Mouse (Mus musculus): Measurements from ENCODE around the gene Ube2q2. TPM values are rescaled to one million over a fixed set of nuclear protein-coding genes. Genes with fewer than 3 reads are reported as not detected.

Gene Ube2q2
- total and polyA plus RNA-seq, 2 experiments from 2014 or later: 24.7 to 35.5 TPM

GRCm38 (mm10) chr9:55255604-55256003 lies 107.0 kb downstream of the Ube2q2 start:
- Histone ChIP-seq H3K27me3 (ENCODE audit: insufficient read depth, low read length) (no peaks in the 10 kb centered on the region), H3K4me3 (ENCODE audit: low read length) (no peak overlapping the region), H3K36me3 (ENCODE audit: insufficient read depth, low read length) (no peaks in the 10 kb centered on the region), H3K9ac (replicated peaks; ENCODE audit: low read length) (no peak overlapping the region), H3K9me3 (ENCODE audit: low read length) (no peaks in the 10 kb centered on the region), H3K4me1 (ENCODE audit: insufficient read depth, low read length) (no peaks in the 10 kb centered on the region), H3K4me2 (ENCODE audit: low read depth, low read length) (no peak overlapping the region), H3K27ac (no peak overlapping the region)
- TF ChIP-seq CTCF (IDR thresholded peaks at IDR 0.05; ENCODE audit: low read depth): no peak
- DNase-seq (ENCODE audit: low spot score) (no peak), ATAC-seq (no peak)
- WGBS: 71% methylated on average over 4 of the region's 4 CpGs

- no peaks in the 10 kb centered on the region for H3K4me1 ChIP-seq (ENCODE audit: insufficient read depth, low read length)
- H3K36me3 ChIP-seq (ENCODE audit: insufficient read depth, low read length): no peaks in the 10 kb centered on the region
- WGBS: 86% methylated on average over 2 of the region's 2 CpGs
- no peak overlapping the region for H3K9ac ChIP-seq (replicated peaks; ENCODE audit: low read length)
- H3K4me3 ChIP-seq (ENCODE audit: low read length): no peak overlapping the region
- DNase-seq (ENCODE audit: low spot score): no peak
- no peak for TF ChIP-seq CTCF (IDR thresholded peaks at IDR 0.05; ENCODE audit: low read depth)
- no peaks in the 10 kb centered on the region for H3K27me3 ChIP-seq (ENCODE audit: insufficient read depth, low read length)
- ATAC-seq: no peak
- H3K4me2 ChIP-seq (ENCODE audit: low read depth, low read length): no peak overlapping the region
- no peaks in the 10 kb centered on the region for H3K9me3 ChIP-seq (ENCODE audit: low read length)
- H3K27ac ChIP-seq: no peak overlapping the region
Measured at GRCm38 (mm10) chr9:55257105-55257504, 108.5 kb downstream of the Ube2q2 start.

Other genes with a start within 250 kb of the Ube2q2 start
- 2.0 and 2.7 TPM in 2 replicates for gene Hykk, start 231.6 kb upstream of the Ube2q2 start, total RNA-seq (2014; rRNA removed)
- 1.6 and 2.1 TPM in 2 replicates for gene Hykk, start 231.6 kb upstream of the Ube2q2 start, polyA plus RNA-seq (2015; fragmentation: Nextera tagmentation; extraction: Ambion mirVana)
- gene Psma4, start 198.1 kb upstream of the Ube2q2 start, total RNA-seq (2014; rRNA removed): 164 and 174 TPM in 2 replicates
- 249 and 261 TPM in 2 replicates for gene Psma4, start 198.1 kb upstream of the Ube2q2 start, polyA plus RNA-seq (2015; fragmentation: Nextera tagmentation; extraction: Ambion mirVana)
- not detected in 2 replicates for gene AY074887, start 197.9 kb upstream of the Ube2q2 start, total RNA-seq (2014; rRNA removed)
- 0.73 and 0.98 TPM in 2 replicates for gene AY074887, start 197.9 kb upstream of the Ube2q2 start, polyA plus RNA-seq (2015; fragmentation: Nextera tagmentation; extraction: Ambion mirVana)
- 3.6 and 4.8 TPM in 2 replicates for gene Chrna5, start 168.0 kb upstream of the Ube2q2 start, total RNA-seq (2014; rRNA removed)
- gene Chrna5, start 168.0 kb upstream of the Ube2q2 start, polyA plus RNA-seq (2015; fragmentation: Nextera tagmentation; extraction: Ambion mirVana): 2.4 and 2.8 TPM in 2 replicates
- gene Chrna3, start 122.3 kb upstream of the Ube2q2 start, total RNA-seq (2014; rRNA removed): 5.6 and 7.5 TPM in 2 replicates
- gene Chrna3, start 122.3 kb upstream of the Ube2q2 start, polyA plus RNA-seq (2015; fragmentation: Nextera tagmentation; extraction: Ambion mirVana): 14.6 and 15.8 TPM in 2 replicates
- 2.6 and 3.1 TPM in 2 replicates for gene Chrnb4, start 100.1 kb upstream of the Ube2q2 start, total RNA-seq (2014; rRNA removed)
- 2.2 and 2.4 TPM in 2 replicates for gene Chrnb4, start 100.1 kb upstream of the Ube2q2 start, polyA plus RNA-seq (2015; fragmentation: Nextera tagmentation; extraction: Ambion mirVana)
- gene Fbxo22, start 60.1 kb downstream of the Ube2q2 start, total RNA-seq (2014; rRNA removed): 55.2 and 58.3 TPM in 2 replicates
- 69.5 and 70.0 TPM in 2 replicates for gene Fbxo22, start 60.1 kb downstream of the Ube2q2 start, polyA plus RNA-seq (2015; fragmentation: Nextera tagmentation; extraction: Ambion mirVana)
- gene Nrg4, start 178.0 kb downstream of the Ube2q2 start, total RNA-seq (2014; rRNA removed): 0.07 and 0.68 TPM in 2 replicates
- 1.1 and 1.7 TPM in 2 replicates for gene Nrg4, start 178.0 kb downstream of the Ube2q2 start, polyA plus RNA-seq (2015; fragmentation: Nextera tagmentation; extraction: Ambion mirVana)
- gene Tmem266, start 178.1 kb downstream of the Ube2q2 start, total RNA-seq (2014; rRNA removed): 7.1 and 15.3 TPM in 2 replicates
- 5.6 and 5.9 TPM in 2 replicates for gene Tmem266, start 178.1 kb downstream of the Ube2q2 start, polyA plus RNA-seq (2015; fragmentation: Nextera tagmentation; extraction: Ambion mirVana)